Mouse (Mus musculus) intestine, embryonic 15.5 days (tissue): ENCODE results near the gene Prss38. TPM values are rescaled to one million over a fixed set of nuclear protein-coding genes. Genes with fewer than 3 reads are reported as not detected.

Experiments
- ATAC-seq: fragments of 200-750 bp; cut with Nextera tagmentation; 2 replicates; pipeline ENCODE4 v1.8.0; 2017; ENCODE audit warnings: moderate TSS enrichment, moderate library complexity
- H3K27ac ChIP-seq: fragments of 300-500 bp; sonication (generic); 2 replicates; pipeline ENCODE4 v1.5.1; 2015; ENCODE audit warnings: mild to moderate bottlenecking, inconsistent platforms
- H3K27me3 ChIP-seq: fragments of 300-500 bp; sonication (generic); replicated peaks from 2 replicates; pipeline ENCODE4 v1.6.1; 2015; ENCODE audit warnings: inconsistent platforms
- H3K36me3 ChIP-seq: fragments of 300-500 bp; sonication (generic); 2 replicates; pipeline ENCODE4 v1.6.1; 2015; ENCODE audit warnings: inconsistent platforms
- H3K4me1 ChIP-seq: fragments of 300-500 bp; sonication (generic); replicated peaks from 2 replicates; pipeline ENCODE4 v1.6.1; 2015; ENCODE audit warnings: inconsistent platforms
- H3K4me2 ChIP-seq: fragments of 300-500 bp; sonication (generic); replicated peaks from 2 replicates; pipeline ENCODE4 v1.6.1; 2015; ENCODE audit warnings: mild to moderate bottlenecking, inconsistent platforms
- H3K4me3 ChIP-seq: fragments of 300-500 bp; sonication (generic); replicated peaks from 2 replicates; pipeline ENCODE4 v1.5.1; 2015; ENCODE audit warnings: inconsistent platforms
- H3K9ac ChIP-seq: fragments of 300-500 bp; sonication (generic); 2 replicates; pipeline ENCODE4 v1.6.1; 2015; ENCODE audit warnings: inconsistent platforms
- H3K9me3 ChIP-seq: fragments of 300-500 bp; sonication (generic); 2 replicates; pipeline ENCODE4 v1.6.1; 2016; ENCODE audit warnings: inconsistent platforms
- WGBS: fragments of 180-500 bp; shearing (Covaris S2); methylation state at CpG from one replicate; pipeline ENCODE4 v1.1.7; 2015; 5-methylcytosine and 5-hydroxymethylcytosine counted together
- polyA plus RNA-seq: library from polyadenylated mRNA; unstranded; fragments of >200 nt; fragmentation: Nextera tagmentation; extraction: Ambion mirVana; gene quantifications from 2 replicates; pipeline ENCODE4 v1.2.1, GENCODE M21; 2015

The Prss38 gene
- polyA plus RNA-seq: not detected in 2 replicates

DNA sequence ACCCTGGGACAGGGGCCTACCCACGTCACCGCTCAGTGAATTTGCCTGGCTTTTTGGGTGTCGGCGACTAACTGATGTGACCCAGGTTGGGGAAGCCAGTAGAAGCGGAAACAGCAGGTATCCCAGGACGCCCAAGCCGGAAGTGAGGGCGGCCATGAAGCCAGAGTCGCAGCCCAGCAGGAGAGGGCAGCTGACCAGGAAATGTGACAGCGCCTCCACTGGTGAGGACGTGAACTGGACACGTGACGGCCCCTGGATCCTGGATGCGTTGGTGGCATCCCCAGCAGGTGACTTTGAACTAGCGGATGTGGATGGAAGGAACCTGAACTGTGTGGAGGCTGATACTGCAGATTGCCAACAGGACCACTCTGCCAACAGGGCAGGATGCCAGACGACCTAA is at the start of gene Prss38:
TSS of gene Prss38 (minus strand) at position 183 of the 400 bp plus-strand sequence.
- no peaks in the 10 kb centered on the region for H3K4me1 ChIP-seq
- no peak for ATAC-seq
- no peak within 1 kb of the TSS for H3K4me2 ChIP-seq
- H3K27me3 ChIP-seq: no peaks in the 10 kb centered on the region
- WGBS: 76% methylated on average over 16 of the region's 16 CpGs
- H3K9ac ChIP-seq: no peak within 1 kb of the TSS
- H3K27ac ChIP-seq: no peak within 1 kb of the TSS
- H3K9me3 ChIP-seq: no peaks in the 10 kb centered on the region
- no peaks in the 10 kb centered on the region for H3K36me3 ChIP-seq
- no peak within 1 kb of the TSS for H3K4me3 ChIP-seq

DNA sequence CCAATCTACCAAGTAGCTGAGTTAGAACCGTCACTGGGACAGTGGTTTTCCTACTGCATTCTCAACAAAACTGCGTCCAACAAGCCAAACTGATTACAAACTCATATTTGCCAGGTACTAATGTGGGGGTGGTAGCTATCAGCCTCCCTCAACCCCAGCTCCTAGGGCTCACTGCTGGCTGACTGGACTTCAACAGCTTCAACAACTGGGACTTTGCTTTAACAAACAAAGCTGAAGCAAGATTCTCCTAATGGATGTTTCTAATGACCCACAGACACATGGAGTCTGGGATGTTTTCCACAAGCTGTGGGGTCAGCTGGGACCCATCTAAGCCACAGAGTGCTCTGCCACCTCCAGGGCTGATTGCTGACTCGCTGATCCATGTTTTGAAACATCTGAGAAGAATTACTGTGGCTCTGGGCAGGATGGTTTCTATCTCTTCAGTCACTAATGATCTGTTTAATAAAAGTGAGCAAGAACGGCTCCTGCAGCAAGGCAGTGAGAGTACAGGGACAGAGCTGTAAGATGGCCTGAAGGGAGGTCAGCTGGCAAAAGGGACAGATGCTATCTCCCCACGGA is 47.6 kb upstream of the Prss38 start:
- Histone ChIP-seq H3K27ac (no peak overlapping the region), H3K9ac (no peak overlapping the region)

DNA sequence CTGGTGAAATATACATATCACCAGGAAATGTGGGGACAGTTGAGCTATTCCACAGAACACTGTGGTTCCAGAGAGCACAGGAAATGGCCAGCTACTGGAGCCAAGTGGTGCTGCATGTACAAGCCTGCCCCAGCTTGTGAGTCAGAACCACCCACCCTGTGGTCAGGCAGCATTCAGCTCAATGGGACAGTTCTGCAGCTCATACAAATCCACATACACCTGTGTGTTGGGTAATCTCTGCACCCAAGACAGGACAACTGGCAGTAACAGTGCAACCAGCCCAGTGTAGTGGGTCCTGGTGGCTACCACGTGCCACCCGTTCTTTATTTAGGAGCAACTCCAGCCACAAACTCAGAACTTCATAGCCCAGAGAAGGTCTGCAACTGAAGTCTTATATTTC is 46.5 kb upstream of the Prss38 start:
- WGBS: 86% methylated on average over 2 of the region's 2 CpGs
- Histone ChIP-seq H3K27me3 (no peaks in the 10 kb centered on the region), H3K27ac (no peak overlapping the region), H3K9ac (no peak overlapping the region), H3K4me2 (no peak overlapping the region), H3K4me1 (0 out of 2 replicates have a peak, but pooled peaks cover 3% of the 10 kb centered on the region), H3K36me3 (0 out of 2 replicates have a peak, but pooled peaks cover 6% of the 10 kb centered on the region), H3K9me3 (no peaks in the 10 kb centered on the region), H3K4me3 (no peak overlapping the region)
- ATAC-seq: no peak

More for the DNA sequence above, 47.6 kb upstream of the Prss38 start:
- Histone ChIP-seq H3K9me3 (no peaks in the 10 kb centered on the region), H3K27me3 (no peaks in the 10 kb centered on the region), H3K4me1 (0 out of 2 replicates have a peak, but pooled peaks cover 3% of the 10 kb centered on the region), H3K4me2 (no peak overlapping the region), H3K4me3 (no peak overlapping the region), H3K36me3 (0 out of 2 replicates have a peak, but pooled peaks cover 6% of the 10 kb centered on the region)
- ATAC-seq: no peak
- 65% methylated on average over 5 of the region's 5 CpGs for WGBS

DNA sequence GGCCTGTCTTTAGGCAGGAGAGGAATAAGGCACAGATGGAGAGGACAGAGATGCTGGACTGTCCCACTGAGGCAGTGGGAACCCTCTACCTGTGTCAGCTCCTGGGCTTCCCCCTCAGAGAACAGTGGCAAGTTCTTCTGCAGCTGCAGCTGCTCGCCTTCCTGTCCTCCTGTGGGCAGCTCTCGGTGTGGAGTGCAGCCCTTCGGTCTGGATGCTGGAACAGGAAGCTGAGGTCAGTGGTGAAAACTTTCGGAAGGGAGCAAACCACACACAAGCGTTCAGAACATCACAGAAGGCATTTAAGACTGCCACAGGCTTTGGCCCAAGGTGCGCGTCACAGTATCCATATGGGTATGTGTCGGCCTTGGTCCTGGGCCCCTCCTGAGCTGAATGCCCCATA is 46.0 kb upstream of the Prss38 start:
- H3K9ac ChIP-seq: no peak overlapping the region
- no peak overlapping the region for H3K4me2 ChIP-seq
- H3K27ac ChIP-seq: no peak overlapping the region
- no peak overlapping the region for H3K4me3 ChIP-seq
- 0 out of 2 replicates have a peak, but pooled peaks cover 6% of the 10 kb centered on the region for H3K36me3 ChIP-seq
- WGBS: 76% methylated on average over 8 of the region's 8 CpGs
- no peaks in the 10 kb centered on the region for H3K27me3 ChIP-seq
- 0 out of 2 replicates have a peak, but pooled peaks cover 3% of the 10 kb centered on the region for H3K4me1 ChIP-seq
- no peaks in the 10 kb centered on the region for H3K9me3 ChIP-seq
- no peak for ATAC-seq

DNA sequence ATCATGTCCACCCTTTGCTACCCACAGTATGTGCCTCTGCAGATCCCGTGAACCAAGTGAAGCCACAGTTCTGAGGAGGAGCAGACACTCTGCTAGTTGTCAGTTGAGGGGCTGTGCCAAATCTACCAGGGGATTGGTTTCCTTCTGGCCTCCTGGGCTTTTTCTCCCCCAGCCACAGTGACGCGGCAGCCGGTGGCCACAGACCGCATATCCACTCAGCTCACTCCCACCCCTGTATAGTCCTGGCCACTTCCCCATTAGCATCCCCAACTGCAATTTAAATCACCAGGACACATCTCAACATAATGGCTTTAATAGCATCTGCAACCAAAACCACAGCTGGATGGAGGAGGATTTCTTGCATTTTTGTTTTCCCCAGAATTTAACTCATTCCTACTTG is 43.3 kb upstream of the Prss38 start:
- Histone ChIP-seq H3K4me2 (no peak overlapping the region), H3K36me3 (0 out of 2 replicates have a peak, but pooled peaks cover 9% of the 10 kb centered on the region), H3K9me3 (no peaks in the 10 kb centered on the region), H3K9ac (no peak overlapping the region), H3K4me3 (no peak overlapping the region), H3K27ac (no peak overlapping the region; the same call in 1 of the 2 replicates), H3K4me1 (0 out of 2 replicates have a peak, but pooled peaks cover 3% of the 10 kb centered on the region), H3K27me3 (no peaks in the 10 kb centered on the region)
- WGBS: 65% methylated on average over 5 of the region's 5 CpGs
- no peak for ATAC-seq

DNA sequence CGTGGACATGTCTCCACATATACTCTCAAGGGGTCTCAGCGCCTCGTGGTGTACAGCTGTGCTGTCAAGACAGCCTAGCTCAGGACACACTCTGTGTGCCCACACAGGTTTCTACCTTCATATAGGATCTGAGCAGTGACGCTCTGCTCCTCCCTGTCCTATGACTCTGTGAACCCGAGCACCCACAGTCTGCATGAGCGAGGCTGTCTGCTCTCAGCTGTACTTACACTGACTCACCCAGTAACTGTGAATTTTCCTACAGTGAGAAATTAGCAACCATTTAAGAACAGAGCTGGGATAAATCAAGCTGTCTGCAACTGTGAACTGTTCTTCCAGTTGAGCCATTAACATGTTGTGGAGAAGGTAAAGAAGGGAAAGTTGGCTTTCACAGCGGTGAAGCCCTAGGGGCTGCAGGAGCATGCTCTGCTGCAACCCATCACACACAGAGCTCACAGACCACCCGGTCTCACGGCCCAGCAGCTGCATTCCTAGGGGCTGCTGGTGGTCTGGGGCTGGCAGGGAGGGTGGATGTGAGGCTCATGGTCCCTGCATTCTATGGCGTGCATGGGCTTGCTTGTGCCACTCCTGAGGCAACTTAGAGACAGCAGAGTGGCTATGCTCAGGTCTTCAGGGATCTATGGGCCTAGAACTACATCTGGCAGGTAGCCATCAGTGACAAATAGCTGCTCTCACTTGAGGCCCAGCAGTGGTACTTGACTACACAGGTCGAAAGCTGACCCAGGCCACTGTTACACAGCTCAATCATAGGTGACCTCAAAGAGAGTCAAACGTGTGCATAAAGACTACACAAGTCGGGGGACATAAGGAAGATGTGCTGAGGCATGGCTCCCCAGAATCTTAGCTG is 37.8 kb upstream of the Prss38 start:
- H3K9me3 ChIP-seq: no peaks in the 10 kb centered on the region
- no peaks in the 10 kb centered on the region for H3K4me1 ChIP-seq
- no peak for ATAC-seq
- H3K36me3 ChIP-seq: 0 out of 2 replicates have a peak, but pooled peaks cover 3% of the 10 kb centered on the region
- no peak overlapping the region for H3K9ac ChIP-seq
- no peaks in the 10 kb centered on the region for H3K27me3 ChIP-seq
- H3K4me2 ChIP-seq: no peak overlapping the region
- WGBS: 74% methylated on average over 13 of the region's 13 CpGs
- H3K4me3 ChIP-seq: no peak overlapping the region
- H3K27ac ChIP-seq: no peak overlapping the region

DNA sequence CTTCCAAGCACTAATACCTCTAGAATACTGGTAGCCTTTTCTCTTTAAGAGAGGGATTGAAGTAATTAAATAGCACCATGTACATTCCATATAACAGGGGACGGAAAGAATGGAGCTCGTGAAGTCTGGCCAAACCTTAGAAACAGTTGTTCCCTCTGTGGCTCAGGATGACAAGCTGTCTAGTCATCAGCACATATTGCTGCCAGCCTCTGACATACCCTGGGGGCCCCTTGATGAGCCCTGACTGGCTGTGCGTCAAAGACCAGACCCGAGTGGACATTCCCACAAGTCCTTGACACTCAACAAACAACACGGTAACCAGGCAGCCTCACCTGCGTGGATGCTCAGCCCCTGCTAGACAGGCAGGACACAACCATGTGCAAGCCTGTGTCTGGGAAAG is 36.6 kb upstream of the Prss38 start:
- H3K27ac ChIP-seq: no peak overlapping the region
- no peak overlapping the region for H3K9ac ChIP-seq
- H3K9me3 ChIP-seq: no peaks in the 10 kb centered on the region
- H3K4me2 ChIP-seq: no peak overlapping the region
- no peaks in the 10 kb centered on the region for H3K4me1 ChIP-seq
- H3K27me3 ChIP-seq: no peaks in the 10 kb centered on the region
- 78% methylated on average over 6 of the region's 6 CpGs for WGBS
- H3K36me3 ChIP-seq: 0 out of 2 replicates have a peak, but pooled peaks cover 7% of the 10 kb centered on the region
- no peak for ATAC-seq
- H3K4me3 ChIP-seq: no peak overlapping the region

DNA sequence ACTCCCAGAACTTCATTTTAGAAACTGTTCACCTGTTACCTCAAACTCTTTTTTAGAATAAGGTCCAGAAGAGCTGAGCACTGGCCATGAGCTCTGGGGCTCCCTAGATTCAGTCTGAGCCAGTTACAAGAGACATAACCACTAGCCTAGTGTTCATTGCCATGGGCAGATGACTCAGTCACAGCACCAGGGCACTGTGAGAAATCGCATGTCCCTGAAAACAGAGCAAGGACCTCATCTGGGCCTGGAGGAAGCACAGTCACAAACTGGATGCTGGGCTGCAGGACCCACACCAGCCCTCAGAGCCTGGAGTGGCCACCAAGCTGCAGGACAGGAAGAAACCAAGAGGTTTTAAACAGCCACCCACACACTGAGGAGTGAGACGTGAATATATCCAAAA is 35.4 kb upstream of the Prss38 start:
- H3K27me3 ChIP-seq: no peaks in the 10 kb centered on the region
- H3K4me1 ChIP-seq: no peaks in the 10 kb centered on the region
- WGBS: 64% methylated on average over 2 of the region's 2 CpGs
- no peak overlapping the region for H3K4me2 ChIP-seq
- no peak overlapping the region for H3K27ac ChIP-seq
- no peaks in the 10 kb centered on the region for H3K9me3 ChIP-seq
- H3K36me3 ChIP-seq: 0 out of 2 replicates have a peak, but pooled peaks cover 7% of the 10 kb centered on the region
- no peak overlapping the region for H3K9ac ChIP-seq
- ATAC-seq: no peak
- no peak overlapping the region for H3K4me3 ChIP-seq

DNA sequence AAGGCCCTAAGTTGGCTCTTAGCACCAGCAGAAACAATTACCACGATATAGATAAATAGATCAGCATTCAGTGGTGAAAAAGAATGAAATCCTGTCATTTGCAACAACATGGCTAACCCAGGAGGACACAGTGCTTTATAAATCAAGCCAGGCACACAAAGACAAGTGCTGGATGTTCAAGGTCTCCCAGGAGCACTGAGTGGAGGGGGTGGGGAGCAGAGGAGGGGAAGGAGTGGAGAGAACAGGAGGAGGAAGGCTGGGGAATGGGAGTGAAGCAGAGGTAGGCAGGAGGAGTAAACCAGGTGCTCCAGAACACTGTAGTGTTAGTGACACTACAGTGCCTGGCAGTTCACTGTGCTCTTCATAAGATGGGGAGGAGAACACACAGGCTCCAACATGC is 30.3 kb upstream of the Prss38 start:
- H3K36me3 ChIP-seq: 0 out of 2 replicates have a peak, but pooled peaks cover 4% of the 10 kb centered on the region
- H3K27ac ChIP-seq: no peak overlapping the region
- no peak overlapping the region for H3K4me3 ChIP-seq
- no peak overlapping the region for H3K4me2 ChIP-seq
- H3K4me1 ChIP-seq: no peaks in the 10 kb centered on the region
- no peak overlapping the region for H3K9ac ChIP-seq
- WGBS: 88% methylated on average over 1 of the region's 1 CpGs
- ATAC-seq: no peak
- no peaks in the 10 kb centered on the region for H3K9me3 ChIP-seq
- H3K27me3 ChIP-seq: no peaks in the 10 kb centered on the region

DNA sequence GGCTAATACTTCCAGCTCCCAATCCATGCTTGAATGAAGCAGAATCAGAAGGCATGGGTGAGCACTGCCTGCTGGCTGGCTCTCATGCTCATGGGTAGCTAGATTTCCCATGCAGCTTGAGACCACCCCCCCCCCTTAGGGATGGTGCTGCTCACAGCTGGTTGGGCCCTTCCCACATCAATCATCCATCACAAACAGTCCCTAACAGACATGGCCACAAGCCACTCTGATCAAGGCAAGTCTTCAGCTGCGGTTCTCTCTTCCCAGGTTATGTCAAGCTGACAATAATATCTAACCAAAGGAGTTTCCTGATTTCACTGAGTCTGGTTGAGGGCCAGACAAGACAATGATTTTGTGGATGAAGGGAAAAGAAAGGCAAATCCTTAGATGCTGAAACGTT is 25.4 kb upstream of the Prss38 start:
- no peak overlapping the region for H3K4me3 ChIP-seq
- no peak overlapping the region for H3K27ac ChIP-seq

DNA sequence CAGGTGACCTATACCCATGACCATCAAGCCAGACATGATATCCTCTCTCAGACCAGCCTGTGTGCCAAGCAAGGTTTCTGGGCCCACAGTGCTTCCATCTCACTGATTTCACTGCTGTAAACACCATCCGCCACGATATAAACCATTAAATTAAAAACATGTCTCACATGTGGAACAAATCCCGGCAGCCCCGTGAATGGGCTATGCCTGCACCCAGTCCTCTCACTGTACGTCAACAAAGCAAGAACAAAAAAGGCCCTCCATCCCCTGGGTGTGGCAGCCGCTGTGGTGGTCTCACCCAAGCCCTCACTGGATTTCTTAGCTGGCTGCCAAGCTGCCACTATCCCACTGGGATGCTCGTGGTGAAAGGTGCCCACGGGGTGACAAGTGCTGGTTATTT is 24.4 kb upstream of the Prss38 start:
- ATAC-seq: no peak
- peaks cover 8% of the 10 kb centered on the region; the same call in 1 of the 2 replicates for H3K4me1 ChIP-seq
- H3K36me3 ChIP-seq: no peaks in the 10 kb centered on the region
- H3K4me2 ChIP-seq: no peak overlapping the region
- H3K9me3 ChIP-seq: no peaks in the 10 kb centered on the region
- H3K27me3 ChIP-seq: no peaks in the 10 kb centered on the region
- 67% methylated on average over 8 of the region's 8 CpGs for WGBS
- H3K9ac ChIP-seq: no peak overlapping the region
- no peak overlapping the region for H3K4me3 ChIP-seq
- no peak overlapping the region for H3K27ac ChIP-seq

More for the DNA sequence above, 25.4 kb upstream of the Prss38 start:
- no peak overlapping the region for H3K4me2 ChIP-seq
- H3K4me1 ChIP-seq: peaks cover 8% of the 10 kb centered on the region; the same call in 1 of the 2 replicates
- no peaks in the 10 kb centered on the region for H3K27me3 ChIP-seq
- no peak overlapping the region for H3K9ac ChIP-seq
- 85% methylated on average over 2 of the region's 2 CpGs for WGBS
- H3K36me3 ChIP-seq: no peaks in the 10 kb centered on the region
- H3K9me3 ChIP-seq: no peaks in the 10 kb centered on the region
- no peak for ATAC-seq

DNA sequence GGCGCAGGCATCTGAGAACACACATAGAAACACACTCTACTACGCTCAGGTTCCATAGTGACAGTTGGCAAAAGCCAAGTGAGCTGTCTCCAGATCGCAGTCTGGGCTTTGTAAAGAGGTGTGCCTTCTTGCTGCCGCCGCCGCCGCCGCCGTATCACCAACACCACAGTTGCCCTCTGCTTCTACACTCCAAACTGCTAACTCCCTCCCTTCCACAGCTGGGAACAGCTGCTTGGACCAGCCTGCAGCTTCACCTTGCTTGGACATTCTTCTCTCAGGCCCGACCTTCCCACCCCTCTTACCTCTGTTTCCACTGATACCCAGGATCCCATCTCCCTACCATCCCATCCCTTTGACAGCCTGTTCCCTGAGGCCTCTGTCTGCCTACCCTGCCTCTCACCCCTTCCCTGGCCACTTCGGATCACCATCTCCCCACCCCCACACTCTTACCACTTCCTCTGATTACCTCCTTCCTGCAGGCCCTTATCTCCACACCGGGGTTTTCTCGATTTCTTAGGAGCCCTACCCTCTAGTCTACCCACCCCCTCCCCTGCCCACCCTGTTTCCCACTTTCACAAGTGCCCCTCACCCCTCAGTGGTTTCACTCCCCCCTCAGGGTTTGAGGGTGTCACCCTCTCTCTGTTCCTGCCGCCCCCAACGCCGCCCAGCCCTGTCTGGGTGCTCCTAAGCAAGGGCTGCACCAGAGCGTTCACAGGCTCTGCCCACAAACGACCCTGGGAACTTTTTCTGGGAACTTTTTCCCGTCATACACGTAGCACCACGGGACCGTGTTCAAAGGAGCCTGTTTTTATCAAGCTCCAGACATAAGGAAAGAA is 22.3 kb upstream of the Prss38 start:
- Histone ChIP-seq H3K9ac (no peak overlapping the region), H3K4me1 (peaks cover 13% of the 10 kb centered on the region; the same call in 1 of the 2 replicates), H3K4me3 (no peak overlapping the region), H3K36me3 (no peaks in the 10 kb centered on the region), H3K27me3 (no peaks in the 10 kb centered on the region), H3K9me3 (no peaks in the 10 kb centered on the region), H3K27ac (no peak overlapping the region), H3K4me2 (no peak overlapping the region)
- ATAC-seq: 0 out of 2 replicates have a peak, but pooled peaks have one; percentile 39
- WGBS: 49% methylated on average over 22 of the region's 22 CpGs
